Mouse (Mus musculus) heart, embryonic 10.5 days (tissue): Measurements from ENCODE around the gene Alkal2. TPM values are rescaled to one million over a fixed set of nuclear protein-coding genes. Genes with fewer than 3 reads are reported as not detected.

Source experiments
- DNase-seq: peaks from one replicate; pipeline ENCODE4 v3.0.0-alpha.2; 2017; ENCODE audit warnings: low spot score
- H3K27ac ChIP-seq: fragments of 300-500 bp; sonication (generic); 2 replicates; pipeline ENCODE4 v1.5.1; 2016; ENCODE audit warnings: mild to moderate bottlenecking
- H3K27me3 ChIP-seq: fragments of 300-500 bp; sonication (generic); 2 replicates; pipeline ENCODE4 v1.6.1; 2016; ENCODE audit warnings: mild to moderate bottlenecking; ENCODE audit not compliant: poor library complexity, insufficient read depth, severe bottlenecking
- H3K36me3 ChIP-seq: fragments of 300-500 bp; sonication (generic); 2 replicates; pipeline ENCODE4 v1.6.1; 2016; ENCODE audit warnings: mild to moderate bottlenecking, moderate library complexity
- H3K4me1 ChIP-seq: fragments of 300-500 bp; sonication (generic); 2 replicates; pipeline ENCODE4 v1.6.1; 2016; ENCODE audit warnings: mild to moderate bottlenecking
- H3K4me3 ChIP-seq: fragments of 300-500 bp; sonication (generic); 2 replicates; pipeline ENCODE4 v1.5.1; 2016; ENCODE audit warnings: mild to moderate bottlenecking, moderate library complexity
- H3K9me3 ChIP-seq: fragments of 300-500 bp; sonication (generic); 2 replicates; pipeline ENCODE4 v1.6.1; 2016; ENCODE audit warnings: mild to moderate bottlenecking, moderate library complexity
- WGBS: fragments of 180-500 bp; shearing (Covaris S2); methylation state at CpG from one replicate; pipeline ENCODE4 v1.1.7; 2016; 5-methylcytosine and 5-hydroxymethylcytosine counted together
- polyA plus RNA-seq: library from polyadenylated mRNA; unstranded; fragments of >200 nt; fragmentation: Nextera tagmentation; extraction: Ambion mirVana; gene quantifications from 2 replicates; pipeline ENCODE4 v1.2.1, GENCODE M21; 2016

Gene Alkal2
- 0.10 TPM in 1 of 2 replicates, not detected in the other for polyA plus RNA-seq

DNA sequence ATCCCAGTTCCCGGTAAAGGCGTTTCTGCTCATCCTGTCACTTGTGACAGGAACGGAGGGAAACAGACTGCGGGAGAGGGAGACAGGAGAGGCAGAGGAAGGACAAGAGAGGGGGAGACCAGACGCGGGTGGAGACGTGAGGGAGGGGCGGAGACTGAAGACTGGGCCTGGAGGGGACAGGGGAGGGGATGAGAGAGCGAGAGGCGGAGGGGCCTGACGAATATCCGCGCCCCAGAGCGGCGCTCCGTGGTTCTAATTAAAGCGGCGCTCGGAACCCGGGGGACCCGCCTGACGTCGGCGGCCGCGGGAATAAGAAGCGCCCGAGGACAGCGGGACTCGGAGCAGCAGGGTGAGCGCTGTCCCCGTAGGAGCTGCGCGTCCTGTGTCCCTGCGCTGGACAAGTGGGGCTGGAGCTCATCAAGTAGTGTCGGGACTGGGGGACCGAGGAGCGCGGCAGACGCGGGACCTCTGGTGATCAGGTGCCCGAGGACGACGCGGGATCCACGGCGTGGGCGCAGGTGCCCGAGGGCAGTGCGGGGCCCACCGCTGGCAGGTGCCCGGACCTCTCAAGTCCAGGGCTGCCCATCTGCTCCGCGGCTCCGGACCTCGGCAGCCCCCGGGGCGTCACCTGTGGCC lies at the start of gene Alkal2:
TSS of gene Alkal2 (plus strand) at position 337 of the 636 bp plus-strand sequence.
- Histone ChIP-seq H3K4me3 (peak within 1 kb of the TSS; percentile 68), H3K9me3 (no peaks in the 10 kb centered on the region), H3K36me3 (no peaks in the 10 kb centered on the region), H3K27ac (no peak within 1 kb of the TSS), H3K4me1 (peaks cover 14% of the 10 kb centered on the region), H3K27me3 (peaks cover 74% of the 10 kb centered on the region)
- DNase-seq, result no peak
- 1% methylated on average over 57 of the region's 58 CpGs for WGBS

DNA sequence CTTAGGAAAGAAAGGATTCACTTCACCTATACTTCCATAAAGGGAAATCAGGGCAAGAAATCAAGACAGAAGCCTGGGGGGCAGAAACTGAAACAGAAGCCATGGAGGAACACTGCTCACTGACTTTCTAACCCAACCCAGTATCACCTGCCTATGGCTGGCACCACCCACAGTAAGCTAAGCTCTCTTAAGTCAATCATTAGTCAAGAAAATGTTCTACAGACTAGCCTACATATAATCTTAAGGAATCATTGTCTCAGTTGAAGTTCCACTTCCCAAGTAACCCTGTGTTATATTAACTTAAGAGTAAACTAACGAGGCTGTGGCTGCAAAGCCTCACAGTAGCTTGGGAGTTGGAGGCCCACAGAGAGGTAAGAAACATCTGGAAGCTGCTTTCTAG lies 35.6 kb upstream of the Alkal2 start:
- 67% methylated on average over 1 of the region's 1 CpGs for WGBS
- H3K27me3 ChIP-seq, result no peaks in the 10 kb centered on the region
- DNase-seq, result no peak

DNA sequence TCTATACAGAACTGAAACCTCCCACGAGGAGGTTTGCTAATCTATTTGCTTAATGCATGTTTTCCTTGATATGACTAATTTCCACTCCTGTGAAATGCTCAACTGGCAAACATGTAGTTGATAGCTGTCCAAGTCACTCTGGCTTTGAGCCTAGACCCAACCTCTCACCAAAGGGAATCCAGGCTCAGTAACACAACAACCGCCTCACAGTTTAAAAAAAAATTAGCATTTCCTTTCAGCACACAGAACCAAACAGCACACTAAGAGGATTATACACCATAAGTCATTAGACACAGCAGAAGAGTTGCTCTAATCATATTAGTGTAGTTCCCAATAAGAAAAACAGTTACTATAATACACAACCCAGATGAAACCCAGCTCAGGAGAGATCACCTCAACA lies 33.2 kb upstream of the Alkal2 start:
- Histone ChIP-seq H3K36me3 (no peaks in the 10 kb centered on the region), H3K27me3 (no peaks in the 10 kb centered on the region), H3K9me3 (no peaks in the 10 kb centered on the region), H3K4me1 (no peaks in the 10 kb centered on the region), H3K27ac (no peak overlapping the region), H3K4me3 (no peak overlapping the region)
- no peak for DNase-seq
- 70% methylated on average over 2 of the region's 2 CpGs for WGBS

More for the DNA sequence above, 35.6 kb upstream of the Alkal2 start:
- Histone ChIP-seq H3K4me3 (no peak overlapping the region), H3K36me3 (no peaks in the 10 kb centered on the region), H3K4me1 (no peaks in the 10 kb centered on the region), H3K9me3 (no peaks in the 10 kb centered on the region), H3K27ac (no peak overlapping the region)

DNA sequence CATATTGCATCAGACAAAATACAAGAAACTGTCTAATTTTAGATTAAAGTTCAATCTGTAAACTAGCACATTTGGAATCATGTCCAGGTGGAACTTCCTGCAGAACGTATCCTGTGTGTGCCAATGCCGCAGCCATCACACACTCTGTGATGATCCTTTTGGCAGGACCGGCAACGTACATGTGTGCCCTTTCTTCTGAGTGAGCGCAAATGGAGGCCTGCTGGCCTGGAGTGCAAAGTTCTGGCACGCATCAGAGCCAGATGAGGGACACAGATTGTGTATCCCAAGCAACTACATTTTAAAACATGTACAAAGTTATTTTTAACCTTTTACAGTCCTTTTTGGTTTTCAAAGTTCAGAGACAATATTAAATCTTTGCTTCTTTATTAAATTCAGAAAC lies 32.3 kb upstream of the Alkal2 start:
- Histone ChIP-seq H3K27me3 (no peaks in the 10 kb centered on the region), H3K4me1 (no peaks in the 10 kb centered on the region), H3K36me3 (no peaks in the 10 kb centered on the region), H3K9me3 (no peaks in the 10 kb centered on the region), H3K27ac (no peak overlapping the region), H3K4me3 (no peak overlapping the region)
- WGBS, result 83% methylated on average over 6 of the region's 6 CpGs
- DNase-seq, result no peak

DNA sequence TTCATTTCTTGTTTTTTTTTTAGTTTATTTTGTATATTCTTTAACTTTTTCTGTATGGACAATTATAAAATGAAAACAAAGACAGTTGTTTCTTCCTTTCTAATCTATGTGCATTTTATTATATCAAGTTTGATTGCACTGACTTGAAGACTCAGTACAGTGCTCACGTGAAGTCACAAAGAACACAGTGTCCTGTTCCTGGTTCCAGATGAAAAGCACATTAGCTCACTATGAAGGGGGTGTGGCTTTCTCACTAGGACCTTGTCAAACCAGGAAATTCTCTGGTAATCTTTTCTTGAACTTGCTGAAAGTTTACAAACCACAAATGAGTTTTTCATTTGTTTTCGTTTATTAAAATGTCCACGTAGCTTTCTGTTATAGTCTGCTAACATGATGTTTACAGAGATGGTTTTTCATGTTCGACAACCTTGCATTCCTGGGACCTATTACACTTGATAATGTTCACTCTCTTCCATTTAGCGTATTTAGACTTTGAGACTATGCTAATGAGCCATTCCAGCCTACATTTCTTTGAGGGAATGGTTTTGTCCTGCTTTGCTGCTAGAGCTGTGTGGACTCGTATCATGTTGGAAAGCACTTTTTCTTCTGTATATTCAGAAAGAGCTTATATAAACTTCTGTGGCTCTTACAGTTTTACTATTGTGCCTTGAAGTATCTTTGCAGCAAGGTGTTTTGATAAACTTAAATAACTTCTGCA lies 28.5 kb upstream of the Alkal2 start:
- no peak overlapping the region for H3K4me3 ChIP-seq
- DNase-seq, result no peak
- H3K9me3 ChIP-seq, result no peaks in the 10 kb centered on the region
- no peaks in the 10 kb centered on the region for H3K36me3 ChIP-seq
- H3K27ac ChIP-seq, result no peak overlapping the region
- WGBS, result 83% methylated on average over 6 of the region's 6 CpGs
- H3K27me3 ChIP-seq, result no peaks in the 10 kb centered on the region
- H3K4me1 ChIP-seq, result no peaks in the 10 kb centered on the region

DNA sequence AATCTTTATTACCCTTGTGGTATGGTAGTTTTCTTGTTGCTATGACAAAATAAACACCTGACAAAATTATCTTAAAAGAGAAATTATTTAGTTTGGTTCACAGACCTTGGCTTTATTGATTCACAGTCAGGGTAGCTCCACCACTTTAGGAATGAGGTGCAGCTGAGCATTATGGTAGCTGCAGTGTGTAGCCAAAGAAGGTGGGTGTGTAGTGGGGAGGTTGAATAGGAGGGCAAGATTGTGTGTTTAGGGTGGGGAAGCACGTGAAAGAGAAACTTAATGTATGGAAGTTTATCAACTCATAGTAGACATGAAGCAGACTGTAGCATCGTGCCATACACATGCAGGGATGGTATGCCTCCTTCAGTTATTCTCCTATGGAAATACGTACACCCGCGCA lies 27.9 kb upstream of the Alkal2 start:
- H3K4me3 ChIP-seq, result no peak overlapping the region
- no peaks in the 10 kb centered on the region for H3K27me3 ChIP-seq
- no peaks in the 10 kb centered on the region for H3K36me3 ChIP-seq
- H3K4me1 ChIP-seq, result no peaks in the 10 kb centered on the region
- H3K9me3 ChIP-seq, result no peaks in the 10 kb centered on the region
- DNase-seq, result no peak
- 87% methylated on average over 5 of the region's 5 CpGs for WGBS
- H3K27ac ChIP-seq, result no peak overlapping the region

DNA sequence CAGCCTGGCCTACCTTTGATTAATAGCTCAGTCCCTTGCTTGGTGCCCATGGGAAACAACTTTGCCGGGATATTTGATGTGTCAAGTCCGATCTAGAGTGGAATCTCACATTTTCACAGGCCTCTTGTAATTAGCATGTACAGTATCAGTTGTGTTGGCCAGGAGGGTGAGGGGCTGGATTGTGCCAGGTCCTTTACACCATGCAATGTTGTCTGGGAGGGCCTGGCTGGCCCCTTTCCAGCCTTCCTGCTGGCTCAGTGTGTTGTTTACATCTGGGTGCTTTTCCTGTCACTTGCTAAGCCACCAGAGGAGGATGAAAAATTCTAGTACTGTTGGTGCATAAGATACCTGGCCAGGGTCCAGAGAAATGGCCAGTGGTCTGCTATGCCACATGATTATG lies 19.8 kb upstream of the Alkal2 start:
- 79% methylated on average over 2 of the region's 2 CpGs for WGBS

DNA sequence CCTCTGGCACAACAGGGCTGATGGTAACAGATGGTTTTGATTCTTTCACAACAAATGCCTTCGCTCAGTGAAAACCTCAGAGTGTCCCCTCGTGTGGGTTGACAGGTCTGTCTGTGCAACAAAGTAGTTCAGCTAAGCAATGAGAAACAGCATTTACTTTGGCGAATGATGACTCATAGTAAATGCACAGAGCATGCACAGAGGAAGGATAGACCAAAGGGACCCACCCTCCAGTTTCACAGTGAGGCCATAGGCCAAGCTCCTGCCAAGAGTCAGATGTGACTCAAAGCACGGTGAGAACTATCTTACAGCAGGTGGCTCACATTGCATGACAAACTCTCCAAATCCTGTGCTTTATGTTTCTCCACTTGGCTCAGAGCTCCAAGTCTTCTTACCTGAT lies 18.3 kb upstream of the Alkal2 start:
- H3K4me1 ChIP-seq, result peaks cover 10% of the 10 kb centered on the region
- 82% methylated on average over 4 of the region's 4 CpGs for WGBS
- H3K27ac ChIP-seq, result no peak overlapping the region
- no peaks in the 10 kb centered on the region for H3K27me3 ChIP-seq
- no peak for DNase-seq
- no peaks in the 10 kb centered on the region for H3K9me3 ChIP-seq
- no peaks in the 10 kb centered on the region for H3K36me3 ChIP-seq
- no peak overlapping the region for H3K4me3 ChIP-seq

More for the DNA sequence above, 19.8 kb upstream of the Alkal2 start:
- Histone ChIP-seq H3K36me3 (no peaks in the 10 kb centered on the region), H3K4me1 (peaks cover 10% of the 10 kb centered on the region), H3K27ac (0 out of 2 replicates have a peak overlapping the region, but pooled peaks have one; percentile 29), H3K27me3 (no peaks in the 10 kb centered on the region), H3K9me3 (no peaks in the 10 kb centered on the region), H3K4me3 (no peak overlapping the region)
- DNase-seq, result no peak

DNA sequence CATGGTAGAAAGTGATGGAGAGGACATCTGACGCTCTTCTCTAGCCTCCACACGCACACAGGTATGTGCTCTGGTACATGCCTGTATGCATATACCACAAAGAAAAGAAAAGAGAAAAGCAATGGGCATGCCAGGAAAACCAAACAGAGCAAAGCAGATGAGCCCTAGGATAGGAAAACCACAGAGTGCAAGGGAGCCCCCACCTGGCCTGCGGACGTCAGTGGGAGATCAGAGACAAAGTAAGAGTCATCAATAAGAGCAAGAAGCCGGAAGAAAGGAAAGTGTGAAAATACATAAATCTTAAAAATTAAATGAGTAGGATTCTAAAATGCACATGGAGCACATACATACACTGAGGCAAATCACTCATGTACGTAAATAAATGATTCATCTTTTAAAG lies 4.7 kb upstream of the Alkal2 start:
- Histone ChIP-seq H3K9me3 (no peaks in the 10 kb centered on the region), H3K4me3 (no peak overlapping the region), H3K27me3 (peaks cover 42% of the 10 kb centered on the region), H3K36me3 (no peaks in the 10 kb centered on the region), H3K4me1 (peaks cover 10% of the 10 kb centered on the region), H3K27ac (no peak overlapping the region)
- no peak for DNase-seq
- WGBS, result 66% methylated on average over 6 of the region's 6 CpGs

DNA sequence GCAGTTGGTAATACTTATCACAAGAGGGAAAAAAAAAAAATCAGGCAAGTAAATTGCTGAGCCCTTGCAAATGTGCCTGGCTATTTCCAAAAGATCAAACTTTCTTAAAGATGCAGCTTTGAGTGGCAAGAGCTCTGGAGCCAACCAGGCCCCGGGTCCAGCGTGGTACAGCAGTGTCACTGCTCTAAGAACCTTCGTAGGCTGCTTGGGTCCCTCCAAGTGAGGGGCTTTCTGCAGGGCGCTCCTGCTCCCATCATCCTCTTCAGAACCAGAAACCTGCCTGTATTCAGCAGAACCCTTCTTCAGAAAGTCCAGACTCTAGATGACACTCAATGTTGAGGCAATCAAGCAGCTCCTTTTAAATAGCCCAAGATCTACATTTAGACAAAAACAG lies 533 bp upstream of the Alkal2 start:
- H3K4me3 ChIP-seq, result peak overlapping the region; percentile 68
- no peaks in the 10 kb centered on the region for H3K36me3 ChIP-seq
- peaks cover 74% of the 10 kb centered on the region for H3K27me3 ChIP-seq
- H3K9me3 ChIP-seq, result no peaks in the 10 kb centered on the region
- H3K4me1 ChIP-seq, result peaks cover 14% of the 10 kb centered on the region
- WGBS, result 22% methylated on average over 4 of the region's 4 CpGs
- DNase-seq, result no peak
- H3K27ac ChIP-seq, result no peak overlapping the region

DNA sequence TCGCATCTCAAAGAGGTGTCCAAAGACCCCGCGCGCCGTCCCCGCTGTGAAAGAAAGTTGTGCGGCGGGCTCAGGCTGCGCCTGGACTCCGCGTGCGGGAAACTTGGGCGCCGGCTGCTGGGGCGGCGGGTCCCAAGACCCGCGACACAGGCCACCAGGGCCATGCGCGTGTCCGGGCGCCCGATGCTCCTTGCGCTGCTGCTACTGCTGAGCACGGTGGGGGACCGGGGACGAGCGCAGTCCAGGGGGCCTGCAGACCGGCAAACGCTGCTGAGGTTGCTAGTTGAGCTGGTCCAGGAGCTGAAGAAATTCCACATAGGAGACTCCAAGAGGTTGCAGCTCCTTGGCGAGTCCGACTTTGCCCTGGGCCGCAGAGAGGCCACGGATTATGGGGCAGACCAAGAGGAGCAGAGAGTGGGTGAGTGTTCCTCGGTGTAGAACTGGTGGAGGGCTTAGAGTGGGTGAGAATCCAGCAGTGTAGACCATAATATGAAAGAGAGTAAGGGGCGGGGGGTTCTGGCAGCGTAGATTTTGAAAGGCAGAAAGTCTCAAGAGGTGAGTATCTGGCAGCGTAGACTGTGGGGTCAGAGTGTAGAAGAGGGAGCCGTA lies 604 bp downstream of the Alkal2 start:
- peaks cover 69% of the 10 kb centered on the region for H3K27me3 ChIP-seq
- no peaks in the 10 kb centered on the region for H3K9me3 ChIP-seq
- no peak overlapping the region for H3K27ac ChIP-seq
- no peak for DNase-seq
- WGBS, result 9% methylated on average over 39 of the region's 39 CpGs
- H3K36me3 ChIP-seq, result no peaks in the 10 kb centered on the region
- H3K4me3 ChIP-seq, result peak overlapping the region; percentile 68
- peaks cover 14% of the 10 kb centered on the region for H3K4me1 ChIP-seq

DNA sequence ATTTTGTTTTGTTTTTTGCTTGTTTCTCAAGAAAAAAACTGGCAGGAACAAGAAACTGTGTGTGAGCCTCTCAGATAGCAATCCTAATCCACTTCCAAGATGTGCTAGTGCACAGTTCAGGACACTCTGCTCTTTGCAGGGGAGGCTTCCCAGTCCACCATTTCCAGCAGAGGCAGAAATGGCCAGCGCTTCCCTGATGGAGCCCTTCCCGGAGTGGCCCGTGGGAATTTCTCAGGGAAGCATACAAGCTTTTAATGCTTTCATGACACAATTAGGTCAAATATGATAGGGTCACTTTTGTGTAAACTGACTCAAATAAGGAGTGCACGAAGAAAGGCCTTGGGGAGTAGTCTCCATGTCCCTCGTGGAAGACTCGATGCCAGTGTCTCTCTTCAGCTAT lies 1.8 kb downstream of the Alkal2 start:
- H3K4me1 ChIP-seq, result peaks cover 14% of the 10 kb centered on the region
- WGBS, result 82% methylated on average over 6 of the region's 6 CpGs
- H3K27ac ChIP-seq, result no peak overlapping the region
- no peaks in the 10 kb centered on the region for H3K9me3 ChIP-seq
- no peak overlapping the region for H3K4me3 ChIP-seq
- peaks cover 62% of the 10 kb centered on the region for H3K27me3 ChIP-seq
- no peak for DNase-seq
- H3K36me3 ChIP-seq, result no peaks in the 10 kb centered on the region

DNA sequence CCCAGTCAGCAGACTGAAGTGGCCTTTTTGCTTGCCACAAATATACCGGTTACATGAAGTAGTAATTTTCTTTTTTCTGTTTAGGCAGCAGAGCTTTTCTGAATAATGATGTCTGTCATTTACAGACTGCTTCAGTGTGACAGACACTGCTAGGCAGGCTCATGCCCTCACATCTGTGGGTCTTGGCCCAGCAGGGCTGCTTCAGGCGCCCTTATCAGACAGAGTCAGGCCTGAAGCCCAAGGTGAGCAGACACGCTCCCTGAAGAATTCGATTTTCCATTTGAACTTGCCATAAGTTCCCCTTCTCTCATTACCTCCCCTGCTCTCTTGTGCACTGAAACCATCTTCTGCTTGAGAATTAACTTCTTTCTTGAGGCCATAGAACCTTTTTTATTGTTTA lies 3.9 kb downstream of the Alkal2 start:
- no peak overlapping the region for H3K27ac ChIP-seq
- no peaks in the 10 kb centered on the region for H3K9me3 ChIP-seq
- DNase-seq, result no peak
- H3K4me1 ChIP-seq, result peaks cover 14% of the 10 kb centered on the region
- no peak overlapping the region for H3K4me3 ChIP-seq
- WGBS, result 75% methylated on average over 4 of the region's 4 CpGs
- H3K36me3 ChIP-seq, result no peaks in the 10 kb centered on the region
- H3K27me3 ChIP-seq, result peaks cover 46% of the 10 kb centered on the region
